Mouse (Mus musculus) embryo, embryonic 11 days (tissue): ENCODE measurements around the gene Sorcs3.
A peak's percentile ranks its signal among the peaks of the same experiment; 100 is the strongest.

Experiments used
- DNase-seq: peaks from one replicate; pipeline ENCODE4 v3.0.0-alpha.2; 2015

Gene Sorcs3

DNA sequence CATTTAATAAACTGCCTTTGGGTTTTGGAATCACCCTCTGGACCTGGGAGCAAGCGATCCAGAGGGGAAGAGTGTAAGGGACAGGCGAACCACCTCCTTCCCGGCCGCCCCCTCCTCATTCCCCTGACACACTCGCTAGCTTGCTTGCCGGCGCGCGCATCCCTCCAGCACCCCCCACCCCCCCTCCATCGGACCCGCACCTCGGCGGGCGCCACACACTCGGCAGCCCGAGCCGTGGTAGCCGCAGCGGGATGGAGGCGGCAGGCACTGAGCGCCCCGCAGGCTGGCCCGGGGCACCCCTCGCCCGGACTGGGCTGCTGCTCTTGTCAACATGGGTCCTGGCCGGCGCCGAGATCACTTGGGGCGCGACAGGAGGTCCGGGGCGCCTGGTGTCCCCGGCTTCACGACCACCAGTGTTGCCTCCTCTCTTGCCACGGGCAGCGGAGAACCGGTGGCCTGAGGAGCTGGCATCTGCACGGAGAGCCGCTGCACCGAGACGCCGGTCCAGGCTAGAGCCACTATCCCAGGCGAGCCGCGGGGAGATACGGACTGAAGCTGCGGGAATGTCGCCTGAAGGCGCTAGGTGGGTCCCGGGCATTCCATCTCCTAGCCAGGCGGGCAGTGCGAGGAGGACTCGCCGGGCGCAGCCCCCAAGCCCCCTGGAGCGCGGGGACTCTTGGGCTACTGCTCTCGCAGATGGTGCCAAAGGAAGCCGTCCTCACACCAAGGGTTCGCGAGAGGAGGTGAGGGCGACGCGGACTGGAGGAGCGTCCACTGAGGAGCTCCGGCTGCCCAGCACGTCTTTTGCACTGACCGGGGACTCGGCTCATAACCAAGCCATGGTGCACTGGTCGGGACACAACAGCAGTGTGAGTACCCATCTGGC lies at the start of gene Sorcs3:
Gene Sorcs3, plus strand, starts transcription at position 97 of the 886 bp plus-strand sequence.
- peak; percentile 70 for DNase-seq

GRCm38 (mm10) chr19:48165341-48165740 lies 40.5 kb upstream of the Sorcs3 start:
- no peak for DNase-seq

DNA sequence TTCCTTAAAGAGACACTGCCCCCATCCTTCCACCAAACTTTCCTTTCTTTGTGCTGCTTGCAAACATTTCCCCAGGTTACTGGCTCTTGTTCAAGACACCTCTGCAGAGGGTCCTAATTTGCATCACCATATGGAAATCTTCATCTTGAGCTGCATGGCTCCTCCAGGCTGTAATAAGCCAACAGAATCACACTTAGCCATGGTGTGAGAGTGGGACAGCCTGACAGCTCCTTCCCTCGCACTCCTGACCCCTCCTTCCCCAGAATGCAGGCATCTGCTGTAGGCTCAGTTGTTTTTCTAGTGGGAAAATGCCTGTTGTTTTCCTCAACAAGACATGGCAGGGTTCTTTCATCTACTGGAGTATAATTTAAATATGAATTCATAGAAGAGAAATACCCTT lies 38.7 kb upstream of the Sorcs3 start:
- no peak for DNase-seq

DNA sequence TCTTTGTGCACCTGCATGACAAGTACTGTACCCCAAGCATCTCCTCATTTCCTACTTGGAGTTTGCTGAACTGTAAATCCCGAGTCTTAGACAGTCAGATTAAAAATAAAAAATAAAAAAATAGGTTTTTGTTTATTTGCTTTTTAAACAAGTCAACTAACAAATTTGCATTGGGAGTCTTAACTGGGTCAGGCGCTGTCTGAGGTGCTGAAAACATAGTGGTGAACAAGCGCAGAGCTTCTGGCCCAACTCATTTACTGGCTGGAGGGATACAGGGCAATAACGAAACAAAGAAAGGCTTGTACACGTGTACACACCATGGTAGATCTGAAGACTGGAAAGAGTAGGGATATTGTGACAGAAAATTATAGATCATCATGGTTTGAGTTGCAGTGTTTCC lies 37.5 kb upstream of the Sorcs3 start:
- DNase-seq, result peak; percentile 63

DNA sequence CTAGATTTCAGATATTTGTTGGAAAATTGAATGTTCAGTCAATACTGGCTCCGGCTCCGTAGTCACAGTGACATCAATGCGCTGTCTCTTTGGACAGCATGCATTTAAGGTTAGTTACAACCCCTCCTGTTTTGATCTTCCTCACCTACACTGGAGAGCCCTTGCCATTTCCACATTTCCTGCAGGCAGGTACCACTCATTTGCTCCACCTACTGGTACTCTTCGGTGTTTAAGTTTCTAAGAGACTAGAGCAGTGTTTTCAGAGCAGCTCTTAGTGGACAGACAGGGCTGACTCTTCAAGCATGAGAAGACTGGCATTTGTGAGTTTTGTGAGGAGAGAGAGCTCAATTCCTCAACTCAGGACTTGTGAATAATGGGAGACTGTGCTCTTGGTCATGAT lies 31.1 kb upstream of the Sorcs3 start:
- DNase-seq, result peak; percentile 8

DNA sequence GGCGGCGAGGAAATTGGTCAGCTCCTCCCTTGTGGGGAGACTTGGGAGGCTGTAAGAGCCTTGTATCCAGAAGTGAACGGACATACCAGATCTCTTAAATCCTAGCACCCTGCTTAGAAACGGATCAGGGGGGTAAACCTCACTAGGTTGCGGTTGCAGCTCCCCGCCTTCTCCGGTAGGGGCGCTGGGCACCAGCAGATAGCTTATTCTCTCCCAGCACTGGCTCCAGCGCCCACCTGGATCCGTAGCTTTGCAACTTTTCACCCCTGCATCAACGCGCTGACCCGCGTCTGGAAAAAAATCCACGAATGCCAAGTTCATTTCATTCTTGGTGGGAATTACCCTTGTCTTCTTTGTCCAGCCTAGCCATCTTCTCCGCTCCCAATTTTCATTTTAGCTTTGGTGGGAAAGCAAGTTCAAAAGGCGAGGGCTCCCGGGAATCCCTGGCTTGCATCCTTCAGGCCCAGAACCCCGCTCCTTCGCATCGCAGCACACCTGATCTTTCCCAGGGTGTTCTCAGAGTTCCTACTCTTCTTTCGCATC lies 1.8 kb upstream of the Sorcs3 start:
- peak; percentile 85 for DNase-seq

- peak; percentile 16 for DNase-seq
These were observed 1.3 kb upstream of the Sorcs3 start for GRCm38 (mm10) chr19:48204476-48204875.

GRCm38 (mm10) chr19:48204892-48205761 lies 698 bp upstream of the Sorcs3 start:
- DNase-seq, result peak; percentile 48

DNA sequence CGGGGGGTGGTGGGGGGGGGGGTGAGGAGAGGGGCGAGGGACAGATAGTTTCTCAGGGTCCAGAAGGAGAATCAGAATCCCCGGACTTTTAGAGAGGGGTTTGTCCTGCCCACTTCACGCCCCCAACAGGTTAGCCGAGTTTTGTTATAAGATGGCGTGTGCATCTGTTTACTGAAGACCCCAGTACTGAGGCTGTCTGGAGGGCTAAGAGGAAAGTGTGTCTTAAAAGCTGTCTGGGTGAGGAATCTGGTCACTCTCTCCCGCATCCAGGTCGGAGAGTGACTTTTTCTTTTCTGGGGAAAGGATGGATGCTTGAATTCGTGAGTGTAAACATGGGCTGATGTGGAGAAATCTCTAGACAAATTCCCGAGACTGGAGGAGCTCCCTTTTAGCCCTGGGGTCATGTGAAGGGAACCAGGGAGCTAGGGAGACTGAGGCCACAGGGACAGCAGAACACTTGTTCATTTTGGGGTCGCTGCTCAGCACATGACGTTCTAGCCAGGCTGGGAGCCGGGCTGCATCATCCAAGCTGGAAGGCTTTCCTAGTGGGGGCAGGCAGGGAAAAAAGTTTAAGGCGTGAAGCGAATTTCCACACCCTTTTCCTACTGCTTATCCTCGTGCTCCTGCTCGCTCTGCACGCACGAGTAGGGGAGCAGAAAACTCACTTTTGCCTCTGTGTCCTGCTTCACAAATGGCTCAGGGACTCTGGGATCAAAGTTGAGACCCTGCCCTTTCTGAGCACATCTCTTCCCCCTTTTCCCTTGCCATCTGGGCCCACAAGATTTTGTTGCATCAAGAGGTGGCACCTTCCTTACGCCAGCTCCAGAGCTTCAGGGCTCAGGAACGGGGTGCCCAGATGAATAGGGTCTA lies 1.3 kb downstream of the Sorcs3 start:
- peak; percentile 27 for DNase-seq

DNA sequence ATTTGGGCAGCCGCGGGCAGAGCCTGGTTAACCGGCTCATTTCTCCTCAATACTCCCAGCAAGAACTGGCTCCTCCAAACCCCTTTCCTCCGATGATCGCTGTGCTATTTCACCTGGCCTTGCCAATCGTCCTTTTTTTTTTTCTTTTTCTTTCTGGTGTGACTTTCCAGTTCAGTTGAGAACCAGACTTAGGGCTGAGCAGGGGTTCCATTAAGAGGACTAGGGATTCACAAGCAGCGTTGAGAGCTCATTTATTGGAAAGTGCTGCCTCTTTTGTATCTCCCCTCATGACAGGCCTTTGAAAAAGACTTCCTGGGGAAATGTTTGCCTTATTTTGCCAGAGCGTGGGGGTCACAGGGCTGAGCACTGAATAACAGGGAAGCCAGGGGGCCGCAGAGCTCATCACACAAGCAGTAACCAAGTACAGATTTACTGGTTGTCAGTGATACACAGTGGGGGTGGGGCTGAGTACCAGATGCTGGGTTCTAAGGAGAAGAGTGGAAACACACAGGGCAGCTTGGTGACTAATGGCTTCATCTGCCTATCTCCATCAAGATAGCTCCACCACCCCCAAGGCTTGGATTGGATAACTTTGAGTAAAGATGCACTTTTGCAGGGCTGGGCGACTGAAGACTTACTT lies 2.0 kb downstream of the Sorcs3 start:
- DNase-seq, result peak; percentile 57

GRCm38 (mm10) chr19:48215379-48215778 lies 9.6 kb downstream of the Sorcs3 start:
- no peak for DNase-seq

DNA sequence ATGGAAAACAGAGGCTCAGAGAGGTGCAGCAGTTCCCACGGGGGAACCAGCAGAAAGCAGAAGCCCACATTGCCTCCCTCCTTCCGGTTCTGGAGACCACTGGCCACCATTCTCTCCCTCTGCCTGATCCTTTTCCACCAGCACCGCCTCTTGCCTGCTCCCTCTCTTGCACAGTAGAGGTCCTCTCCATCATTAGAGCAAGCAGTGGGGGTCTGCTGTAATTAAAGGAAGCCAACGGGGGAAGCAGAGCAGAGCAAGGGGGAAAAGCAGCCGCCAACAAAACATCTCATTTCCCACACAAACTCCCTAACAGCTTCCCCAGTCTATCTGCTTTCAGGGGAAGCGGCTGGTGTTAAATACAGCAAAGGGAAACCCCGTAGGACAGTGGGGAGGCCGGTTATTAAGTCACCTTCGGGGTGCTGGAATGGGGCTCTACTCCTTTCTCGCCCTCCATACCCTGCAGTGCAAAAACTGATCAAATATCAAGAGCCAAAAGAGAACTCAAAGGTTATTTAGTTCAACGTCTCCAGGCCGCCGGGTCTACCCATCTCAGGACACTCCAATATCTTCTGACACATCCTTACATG lies 32.1 kb downstream of the Sorcs3 start:
- no peak for DNase-seq

- peak; percentile 18 for DNase-seq
These were observed 32.6 kb downstream of the Sorcs3 start for GRCm38 (mm10) chr19:48238391-48238790.

DNA sequence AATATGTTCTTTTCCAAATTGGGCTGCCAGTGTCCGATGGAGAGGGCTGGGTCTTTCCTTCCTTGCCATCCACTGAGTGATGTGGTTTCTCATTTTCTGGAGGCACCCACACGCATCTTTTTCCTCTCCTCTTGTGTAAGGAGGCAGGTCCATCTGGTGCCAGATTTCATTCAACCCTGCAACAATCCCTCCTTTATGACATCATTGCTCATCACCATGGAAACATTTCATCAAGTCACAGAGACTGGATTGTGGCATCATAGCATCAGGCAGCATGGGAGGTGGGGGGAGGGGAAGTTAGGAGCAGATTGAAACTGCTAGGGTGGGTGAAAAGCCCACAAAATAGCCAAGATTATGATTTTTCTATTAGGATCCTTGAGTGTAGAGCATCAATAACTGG lies 35.1 kb downstream of the Sorcs3 start:
- peak; percentile 59 for DNase-seq

- no peak for DNase-seq
These were observed 38.2 kb downstream of the Sorcs3 start for GRCm38 (mm10) chr19:48244036-48244435.

DNA sequence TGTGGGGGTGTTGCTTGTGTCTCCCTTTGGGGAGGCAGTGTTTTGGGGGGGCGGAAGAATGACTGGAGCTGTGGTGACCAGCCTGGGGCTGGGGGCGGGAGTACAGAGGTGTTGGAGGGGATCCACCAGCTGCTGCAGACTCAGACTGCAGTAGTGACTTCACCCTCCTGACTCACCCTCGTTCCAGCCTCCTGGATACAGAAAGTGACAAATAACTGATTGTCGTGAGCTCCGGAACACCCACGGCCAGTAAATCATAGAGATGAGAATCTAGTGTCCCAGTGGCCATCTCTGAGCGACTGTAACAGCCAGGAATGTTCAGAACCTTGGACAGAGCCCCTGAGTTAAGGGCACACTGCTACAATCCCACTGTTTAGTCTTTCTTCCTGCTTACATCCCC lies 53.4 kb downstream of the Sorcs3 start:
- peak; percentile 63 for DNase-seq

- DNase-seq, result no peak
These were observed 54.8 kb downstream of the Sorcs3 start for GRCm38 (mm10) chr19:48260671-48261070.

GRCm38 (mm10) chr19:48263750-48264149 lies 57.9 kb downstream of the Sorcs3 start:
- peak; percentile 27 for DNase-seq

- DNase-seq, result no peak
These were observed 74.4 kb downstream of the Sorcs3 start for GRCm38 (mm10) chr19:48280273-48280672.

DNA sequence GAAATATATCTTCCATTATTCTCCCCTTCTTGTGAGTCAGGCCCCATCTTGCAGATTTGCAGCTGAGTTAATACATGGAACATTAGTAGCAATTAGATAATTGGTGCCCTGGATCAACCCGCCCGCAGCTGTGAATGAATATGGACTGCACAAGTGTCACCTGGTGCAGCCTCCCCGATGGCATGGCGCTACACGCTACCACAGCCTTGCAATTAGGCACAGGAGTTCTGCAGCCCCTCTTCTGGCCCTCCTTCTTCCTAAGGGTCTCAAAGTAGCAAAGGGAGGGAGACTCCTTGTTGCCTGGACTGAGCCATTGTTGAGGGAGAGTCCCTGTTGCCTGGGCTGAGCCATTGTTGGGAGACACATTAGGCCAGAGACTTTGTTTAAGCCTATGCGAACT lies 76.4 kb downstream of the Sorcs3 start:
- DNase-seq, result no peak

DNA sequence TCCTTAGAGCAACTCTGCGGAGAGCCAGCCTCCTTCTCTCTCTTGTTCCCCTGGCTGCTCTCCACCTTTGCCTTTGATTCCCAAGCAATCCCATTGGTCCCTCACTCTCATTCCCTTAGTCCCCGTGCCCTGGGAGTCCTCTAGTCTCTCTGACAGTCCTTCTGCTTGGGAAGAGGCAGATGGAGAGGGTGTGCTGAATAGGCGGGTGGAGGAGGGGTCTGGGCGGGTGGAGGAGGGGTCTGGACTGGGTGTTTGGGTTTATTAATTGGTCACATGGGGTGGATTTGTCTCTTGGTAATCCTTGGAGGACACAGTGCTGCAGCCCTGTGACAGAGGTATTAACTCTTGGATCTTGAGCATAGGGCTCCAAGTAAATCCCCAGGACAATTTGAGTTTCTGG lies 77.4 kb downstream of the Sorcs3 start:
- DNase-seq, result no peak
